Mouse (Mus musculus) limb, embryonic 11.5 days (tissue): Measurements from ENCODE around the gene 4933411K16Rik. TPM values are rescaled to one million over a fixed set of nuclear protein-coding genes. Genes with fewer than 3 reads are reported as not detected.

Experiments
- ATAC-seq: fragments of 200-750 bp; cut with Nextera tagmentation; 2 replicates; pipeline ENCODE4 v1.8.0; 2017; ENCODE audit warnings: low read depth; ENCODE audit not compliant: insufficient number of reproducible peaks, low FRiP score, low TSS enrichment
- DNase-seq: peaks from one replicate; pipeline ENCODE4 v3.0.0-alpha.2; 2015; ENCODE audit warnings: low spot score
- H3K27ac ChIP-seq: fragments of 300-500 bp; sonication (generic); replicated peaks from 2 replicates; pipeline ENCODE4 v1.5.1; 2014; ENCODE audit warnings: low read depth, mild to moderate bottlenecking, low read length
- H3K27me3 ChIP-seq: fragments of 300-500 bp; sonication (generic); 2 replicates; pipeline ENCODE4 v1.6.1; 2014; ENCODE audit warnings: mild to moderate bottlenecking, low read length, mixed read lengths; ENCODE audit not compliant: control insufficient read depth, insufficient read depth
- H3K36me3 ChIP-seq: fragments of 300-500 bp; sonication (generic); 2 replicates; pipeline ENCODE4 v1.6.1; 2014; ENCODE audit warnings: mild to moderate bottlenecking, low read length, moderate library complexity, mixed read lengths; ENCODE audit not compliant: control insufficient read depth, insufficient read depth
- H3K4me1 ChIP-seq: fragments of 300-500 bp; sonication (generic); 2 replicates; pipeline ENCODE4 v1.6.1; 2014; ENCODE audit warnings: low read length, mixed read lengths; ENCODE audit not compliant: control insufficient read depth, insufficient read depth
- H3K4me2 ChIP-seq: fragments of 300-500 bp; sonication (generic); 2 replicates; pipeline ENCODE4 v1.6.1; 2014; ENCODE audit warnings: low read depth, mild to moderate bottlenecking, moderate library complexity; ENCODE audit not compliant: severe bottlenecking
- H3K4me3 ChIP-seq: fragments of 300-500 bp; sonication (generic); 2 replicates; pipeline ENCODE4 v1.5.1; 2014; ENCODE audit warnings: low read depth, low read length
- H3K9ac ChIP-seq: fragments of 300-500 bp; sonication (generic); 2 replicates; pipeline ENCODE4 v1.6.1; 2014; ENCODE audit warnings: mild to moderate bottlenecking, low read length
- H3K9me3 ChIP-seq: fragments of 300-500 bp; sonication (generic); 2 replicates; pipeline ENCODE4 v1.6.1; 2016; ENCODE audit warnings: low read length; ENCODE audit not compliant: control insufficient read depth
- WGBS: fragments of 180-500 bp; shearing (Covaris S2); extraction: QIAGEN DNeasy Blood & Tissue Kit; methylation state at CpG from one replicate; pipeline ENCODE4 v1.1.7; 2014; 5-methylcytosine and 5-hydroxymethylcytosine counted together
- polyA plus RNA-seq: library from polyadenylated mRNA; unstranded; fragments of >200 nt; fragmentation: Nextera tagmentation; extraction: Ambion mirVana; gene quantifications from 2 replicates; pipeline ENCODE4 v1.2.1, GENCODE M21; 2014

4933411K16Rik gene
- polyA plus RNA-seq, 1 experiment from 2014 or later = not detected

DNA sequence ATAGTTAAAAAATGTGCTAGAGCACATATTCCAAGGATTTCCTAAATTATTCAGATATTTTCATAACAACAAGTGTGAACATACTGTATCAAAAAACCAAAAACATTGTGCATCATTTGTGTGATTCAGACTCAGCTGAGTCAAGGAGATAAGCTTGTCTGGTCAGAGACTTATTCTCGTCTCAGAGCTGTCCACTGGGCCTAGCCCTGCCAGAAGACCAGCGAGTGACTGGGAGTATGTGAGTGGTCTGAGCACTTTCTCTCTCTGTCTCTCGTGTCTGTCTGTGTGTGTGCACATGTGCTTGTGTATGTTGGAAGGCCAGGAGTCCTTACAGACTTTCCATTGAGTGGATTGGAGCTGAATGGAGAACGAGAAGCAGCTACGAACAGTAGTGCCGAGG is 37.0 kb upstream of the 4933411K16Rik start:
- no peaks in the 10 kb centered on the region for H3K27me3 ChIP-seq
- no peak overlapping the region for H3K27ac ChIP-seq
- no peak overlapping the region for H3K9ac ChIP-seq
- H3K4me2 ChIP-seq = no peak overlapping the region
- no peaks in the 10 kb centered on the region for H3K9me3 ChIP-seq
- no peak for DNase-seq
- H3K4me1 ChIP-seq = peaks cover 10% of the 10 kb centered on the region
- no peaks in the 10 kb centered on the region for H3K36me3 ChIP-seq
- no peak for ATAC-seq
- WGBS = 84% methylated on average over 6 of the region's 6 CpGs
- H3K4me3 ChIP-seq = no peak overlapping the region

GRCm38 (mm10) chr19:42016251-42016650 is 35.8 kb upstream of the 4933411K16Rik start:
- 0 out of 2 replicates have a peak overlapping the region, but pooled peaks have one; percentile 21 for H3K27ac ChIP-seq
- DNase-seq (no peak), ATAC-seq (no peak)
- H3K9ac ChIP-seq = no peak overlapping the region
- H3K4me1 ChIP-seq = peaks cover 10% of the 10 kb centered on the region
- H3K36me3 ChIP-seq = 0 out of 2 replicates have a peak, but pooled peaks cover 1% of the 10 kb centered on the region
- H3K4me3 ChIP-seq = no peak overlapping the region
- H3K9me3 ChIP-seq = no peaks in the 10 kb centered on the region
- H3K4me2 ChIP-seq = no peak overlapping the region
- no peaks in the 10 kb centered on the region for H3K27me3 ChIP-seq
- 74% methylated on average over 4 of the region's 4 CpGs for WGBS

GRCm38 (mm10) chr19:42016840-42017239 is 35.2 kb upstream of the 4933411K16Rik start:
- H3K36me3 ChIP-seq = 0 out of 2 replicates have a peak, but pooled peaks cover 3% of the 10 kb centered on the region
- no peak overlapping the region for H3K4me3 ChIP-seq
- no peaks in the 10 kb centered on the region for H3K27me3 ChIP-seq
- ATAC-seq (no peak), DNase-seq (no peak)
- H3K9me3 ChIP-seq = no peaks in the 10 kb centered on the region
- peak overlapping the region; percentile 66 for H3K27ac ChIP-seq
- H3K4me2 ChIP-seq = no peak overlapping the region
- H3K9ac ChIP-seq = peak overlapping the region; percentile 7; the same call in 1 of the 2 replicates
- 71% methylated on average over 5 of the region's 5 CpGs for WGBS
- peaks cover 10% of the 10 kb centered on the region for H3K4me1 ChIP-seq

- Histone ChIP-seq H3K4me1 (peaks cover 10% of the 10 kb centered on the region), H3K4me3 (no peak overlapping the region), H3K27ac (peak overlapping the region; percentile 66; the same call in 1 of the 2 replicates), H3K36me3 (0 out of 2 replicates have a peak, but pooled peaks cover 3% of the 10 kb centered on the region), H3K9ac (no peak overlapping the region), H3K9me3 (no peaks in the 10 kb centered on the region), H3K4me2 (no peak overlapping the region), H3K27me3 (no peaks in the 10 kb centered on the region)
- 74% methylated on average over 8 of the region's 8 CpGs for WGBS
- ATAC-seq = no peak
- no peak for DNase-seq
These were observed 34.4 kb upstream of the 4933411K16Rik start for GRCm38 (mm10) chr19:42017399-42018247.

DNA sequence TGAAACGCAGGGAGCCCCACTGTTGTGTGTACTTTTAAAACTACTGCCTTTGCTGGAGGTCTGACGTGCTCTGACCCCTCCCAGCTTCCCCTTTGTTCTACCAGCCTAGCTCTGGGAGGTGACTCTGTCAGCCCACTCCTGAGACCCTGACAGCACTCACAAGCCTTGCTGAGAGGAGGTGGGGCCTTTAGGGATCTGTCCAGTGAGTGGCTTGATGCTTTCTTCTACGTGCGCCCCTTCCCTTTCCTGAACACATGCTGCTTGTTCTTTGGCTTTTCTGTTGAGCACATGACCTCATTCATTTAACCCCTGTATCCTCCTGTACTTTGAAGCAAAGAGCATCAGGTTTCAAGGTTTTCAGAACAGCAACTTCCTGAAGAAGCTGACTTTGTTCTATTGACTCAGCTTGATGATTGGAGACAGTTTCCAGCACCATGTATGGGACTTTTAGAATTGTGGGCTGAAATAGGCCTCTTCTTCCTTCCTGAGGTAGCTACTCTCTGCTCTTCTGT is 33.0 kb upstream of the 4933411K16Rik start:
- H3K36me3 ChIP-seq = 0 out of 2 replicates have a peak, but pooled peaks cover 3% of the 10 kb centered on the region
- H3K27ac ChIP-seq = no peak overlapping the region; the same call in 1 of the 2 replicates
- no peak for ATAC-seq
- no peak for DNase-seq
- H3K27me3 ChIP-seq = no peaks in the 10 kb centered on the region
- H3K9me3 ChIP-seq = no peaks in the 10 kb centered on the region
- no peak overlapping the region for H3K9ac ChIP-seq
- H3K4me2 ChIP-seq = no peak overlapping the region
- H3K4me3 ChIP-seq = no peak overlapping the region
- peaks cover 10% of the 10 kb centered on the region for H3K4me1 ChIP-seq
- WGBS = 26% methylated on average over 4 of the region's 4 CpGs

DNA sequence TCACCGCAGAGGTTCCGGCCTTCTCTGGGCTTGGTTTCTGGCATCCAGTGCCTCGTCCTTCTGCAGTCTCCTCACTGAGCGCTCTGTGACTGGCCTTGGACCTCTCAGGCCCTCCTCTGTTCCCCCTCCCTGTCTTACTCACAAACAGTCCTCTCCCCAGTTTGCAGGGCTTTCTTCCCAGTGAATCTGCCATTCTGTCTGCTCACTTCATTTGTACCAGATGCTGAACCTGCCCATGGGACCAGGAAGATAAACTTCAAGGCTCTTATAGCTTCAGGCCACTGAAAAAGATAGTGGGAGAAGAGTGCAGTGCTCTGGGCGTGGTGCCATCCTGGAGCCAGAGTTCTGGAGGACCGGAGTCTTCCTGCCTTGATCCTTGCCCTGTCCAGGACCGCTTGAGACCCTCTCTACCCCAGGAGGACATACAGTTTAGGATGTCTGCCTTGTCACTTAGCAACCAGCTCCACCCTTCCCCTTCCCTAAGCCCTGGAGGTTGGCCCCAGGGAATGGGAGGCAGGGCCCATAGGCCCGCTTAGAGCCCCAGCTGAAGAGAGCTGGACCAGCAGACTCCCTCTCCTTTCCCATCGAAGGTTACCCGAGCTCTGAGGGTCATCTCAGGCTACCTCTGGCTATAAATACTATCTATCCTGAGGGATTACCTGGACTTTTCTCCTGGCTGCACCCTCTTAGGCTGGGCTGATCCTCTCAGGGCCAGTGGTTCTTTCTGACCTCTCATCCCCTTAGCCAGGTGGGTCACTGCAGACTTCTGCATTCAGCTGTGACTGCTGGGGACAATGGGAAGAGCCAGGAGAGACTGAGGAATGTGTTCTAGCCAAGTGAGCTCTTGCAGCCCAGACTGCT is 30.1 kb upstream of the 4933411K16Rik start:
- 0 out of 2 replicates have a peak, but pooled peaks cover 3% of the 10 kb centered on the region for H3K36me3 ChIP-seq
- no peak overlapping the region for H3K27ac ChIP-seq
- H3K4me2 ChIP-seq = no peak overlapping the region
- WGBS = 83% methylated on average over 10 of the region's 10 CpGs
- no peak overlapping the region for H3K4me3 ChIP-seq
- H3K4me1 ChIP-seq = peaks cover 7% of the 10 kb centered on the region
- H3K27me3 ChIP-seq = no peaks in the 10 kb centered on the region
- ATAC-seq (no peak), DNase-seq (no peak)
- no peaks in the 10 kb centered on the region for H3K9me3 ChIP-seq
- H3K9ac ChIP-seq = no peak overlapping the region

- no peak for ATAC-seq
- Histone ChIP-seq H3K27ac (no peak overlapping the region), H3K4me2 (no peak overlapping the region), H3K27me3 (no peaks in the 10 kb centered on the region), H3K4me3 (no peak overlapping the region), H3K4me1 (peaks cover 3% of the 10 kb centered on the region; the same call in 1 of the 2 replicates), H3K36me3 (0 out of 2 replicates have a peak, but pooled peaks cover 3% of the 10 kb centered on the region), H3K9me3 (no peaks in the 10 kb centered on the region), H3K9ac (no peak overlapping the region)
- no peak for DNase-seq
- 83% methylated on average over 2 of the region's 2 CpGs for WGBS
These were observed 29.6 kb upstream of the 4933411K16Rik start for GRCm38 (mm10) chr19:42022542-42022848.

- Histone ChIP-seq H3K9me3 (no peaks in the 10 kb centered on the region), H3K4me3 (no peak overlapping the region), H3K36me3 (0 out of 2 replicates have a peak, but pooled peaks cover 3% of the 10 kb centered on the region), H3K9ac (no peak overlapping the region), H3K4me1 (no peaks in the 10 kb centered on the region), H3K27me3 (no peaks in the 10 kb centered on the region), H3K27ac (no peak overlapping the region), H3K4me2 (no peak overlapping the region)
- DNase-seq = peak; percentile 83
- 6% methylated on average over 5 of the region's 5 CpGs for WGBS
- 0 out of 2 replicates have a peak, but pooled peaks have one; percentile 9 for ATAC-seq
These were observed 25.9 kb upstream of the 4933411K16Rik start for GRCm38 (mm10) chr19:42026158-42026557.
